Mouse (Mus musculus): ENCODE measurements around the gene Jag2.

The Jag2 gene

DNA sequence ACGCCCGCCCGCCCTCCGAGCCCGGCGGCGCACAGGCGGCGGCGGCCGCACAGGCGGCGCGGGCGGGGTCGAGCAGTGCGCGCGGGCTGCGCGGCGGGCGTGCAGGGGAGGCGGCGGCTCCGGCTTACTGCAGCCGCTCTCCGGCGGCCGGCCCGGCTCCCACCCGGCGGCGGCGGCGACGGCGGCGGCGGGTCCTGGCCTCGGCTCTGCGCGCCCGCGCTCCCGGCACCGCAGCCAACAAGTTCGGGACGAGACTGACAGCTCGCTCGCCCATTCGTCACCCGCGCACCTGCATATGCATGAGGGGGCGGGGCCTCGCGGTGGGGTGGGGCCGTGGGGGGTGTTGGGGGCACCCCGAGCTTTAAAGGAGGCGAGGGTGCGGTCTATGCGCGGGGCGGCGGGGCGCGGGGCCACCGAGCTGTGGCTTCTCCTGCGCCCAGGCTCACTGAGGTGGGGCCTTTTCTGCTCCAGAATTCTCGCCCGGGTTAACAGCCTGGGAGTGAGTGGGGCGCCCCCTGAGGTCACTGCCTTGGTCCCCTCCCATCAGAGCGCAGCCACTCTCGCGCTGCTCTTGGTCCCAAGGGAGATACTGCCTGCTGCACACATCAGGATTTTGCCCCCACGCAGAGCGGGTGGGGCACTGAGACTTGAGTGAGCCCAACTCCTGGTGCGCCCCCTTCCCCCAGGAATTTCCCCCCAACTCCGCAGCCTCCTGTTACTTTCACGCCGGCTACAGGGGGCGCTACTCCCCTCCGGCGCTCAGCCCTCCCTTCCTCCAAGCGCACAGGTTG is at the start of gene Jag2:
TSS of gene Jag2 (minus strand) at position 215 of the 791 bp plus-strand sequence.
- peak; percentile 55 for DNase-seq (ENCODE audit: low read depth, low spot score)

DNA sequence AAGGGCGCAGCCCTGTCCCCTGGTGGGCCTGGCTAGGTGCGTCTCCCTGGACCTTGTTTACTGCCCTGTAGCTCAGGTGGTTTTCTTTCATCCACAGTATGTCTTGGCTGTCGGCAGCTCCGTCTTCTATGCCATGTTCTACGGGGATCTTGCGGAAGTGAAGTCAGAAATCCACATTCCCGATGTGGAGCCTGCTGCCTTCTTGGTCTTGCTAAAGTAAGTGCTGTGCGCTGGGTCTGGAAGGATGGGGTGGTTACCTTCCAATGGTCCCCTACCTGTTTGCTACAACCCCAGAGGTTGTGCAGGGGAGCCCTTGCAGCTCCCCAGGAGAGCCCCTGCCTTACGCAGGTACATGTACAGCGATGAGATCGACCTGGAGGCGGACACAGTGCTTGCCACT is 47.6 kb upstream of the Jag2 start:
- no peak for DNase-seq (ENCODE audit: low read depth, low spot score)

DNA sequence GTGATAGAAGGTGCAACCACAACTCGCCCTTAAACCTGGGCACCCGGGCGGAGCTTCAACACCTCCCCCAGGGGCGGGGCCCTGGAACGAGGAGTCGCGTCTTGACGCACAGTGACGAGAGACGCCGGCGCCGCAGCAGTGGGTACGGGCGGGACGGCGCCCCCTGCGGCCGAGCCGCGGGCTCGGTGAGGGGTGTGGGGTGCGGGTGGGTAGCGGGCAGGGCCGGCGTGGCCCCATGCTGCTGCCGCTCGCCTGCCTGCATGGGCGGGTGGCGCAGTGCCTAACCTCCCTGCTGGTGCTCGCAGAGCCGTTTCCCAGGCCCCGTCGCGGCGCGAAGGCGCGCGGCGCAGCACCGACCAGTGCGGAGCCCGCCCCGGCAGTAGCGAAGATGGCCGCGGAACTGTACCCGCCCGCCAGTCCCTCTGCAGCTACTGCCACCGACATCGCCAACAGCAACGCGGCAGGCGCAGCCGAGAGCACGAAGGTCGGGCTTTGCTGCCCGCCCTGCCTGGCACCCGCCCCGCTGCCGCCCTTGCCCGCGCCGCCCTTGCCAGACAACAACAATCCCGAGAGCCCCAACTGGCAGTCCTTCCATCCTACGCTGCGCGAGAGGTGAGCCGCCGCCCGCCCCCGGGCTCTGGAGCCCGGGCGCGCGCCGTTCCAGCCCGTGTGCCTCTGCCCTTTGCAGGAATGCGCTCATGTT is 46.9 kb upstream of the Jag2 start, which contains the start of gene Btbd6:
TSS of gene Btbd6 (plus strand) at position 112 of the 703 bp plus-strand sequence.
- DNase-seq (ENCODE audit: low read depth, low spot score) = peak; percentile 74

DNA sequence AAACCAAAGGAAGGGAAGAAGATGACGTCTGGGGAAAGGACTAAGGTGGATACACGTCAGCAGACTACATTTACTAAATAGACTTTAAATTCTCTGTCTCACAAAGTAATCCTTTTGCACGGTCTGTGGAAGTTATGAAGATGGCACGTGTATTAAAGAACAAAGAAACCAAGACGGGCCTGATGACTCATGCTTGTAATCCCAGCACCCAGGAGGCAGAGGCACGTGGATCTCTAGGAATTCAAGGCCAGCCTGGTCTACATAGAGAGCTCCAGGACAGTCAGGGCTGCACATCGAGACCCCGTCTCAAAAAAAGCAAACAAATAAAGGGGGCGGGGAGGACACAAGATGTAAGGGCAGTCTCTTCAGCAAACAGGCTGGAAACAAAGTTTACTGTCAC is 45.2 kb upstream of the Jag2 start:
- DNase-seq (ENCODE audit: low read depth, low spot score) = no peak

DNA sequence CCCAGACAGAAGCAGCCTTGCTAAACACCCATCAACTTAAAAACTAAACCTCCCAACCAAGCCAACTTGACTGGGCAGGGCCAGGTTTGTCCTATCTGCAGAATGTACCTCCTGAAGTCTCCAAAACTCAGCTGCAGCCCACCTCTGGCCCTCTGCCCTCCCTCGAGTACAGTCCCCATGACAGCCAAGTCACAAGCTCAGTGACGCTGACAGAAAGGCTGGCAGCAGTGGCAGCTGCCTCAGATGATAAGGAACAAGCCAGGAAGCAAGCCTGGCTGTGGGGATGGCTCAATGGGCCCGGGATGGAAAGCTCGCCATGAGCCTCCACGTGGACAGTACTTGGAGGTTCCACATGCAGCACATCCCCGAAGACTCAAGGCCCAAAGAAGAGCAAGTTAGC is 40.0 kb upstream of the Jag2 start:
- no peak for DNase-seq (ENCODE audit: low read depth, low spot score)

DNA sequence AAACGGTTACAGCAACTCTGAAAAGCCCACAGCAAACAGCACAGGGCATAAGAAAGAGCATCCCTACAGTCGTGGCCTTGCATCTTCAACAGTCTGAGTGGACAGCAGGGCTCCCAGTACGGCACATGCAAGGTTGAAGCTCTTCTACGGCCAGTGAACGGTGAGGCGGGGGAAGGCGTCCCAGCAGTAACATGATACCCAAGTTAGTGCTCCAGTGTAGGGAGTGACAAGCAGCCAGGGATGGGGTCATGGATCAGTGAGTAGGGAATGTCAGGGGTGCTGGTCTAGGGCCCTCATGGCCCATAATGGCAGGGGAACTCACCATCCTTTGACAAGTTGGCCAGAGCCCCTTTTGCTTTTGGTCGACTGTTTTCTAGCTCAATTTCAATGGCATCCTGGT is 39.4 kb upstream of the Jag2 start:
- DNase-seq (ENCODE audit: low read depth, low spot score) = no peak

DNA sequence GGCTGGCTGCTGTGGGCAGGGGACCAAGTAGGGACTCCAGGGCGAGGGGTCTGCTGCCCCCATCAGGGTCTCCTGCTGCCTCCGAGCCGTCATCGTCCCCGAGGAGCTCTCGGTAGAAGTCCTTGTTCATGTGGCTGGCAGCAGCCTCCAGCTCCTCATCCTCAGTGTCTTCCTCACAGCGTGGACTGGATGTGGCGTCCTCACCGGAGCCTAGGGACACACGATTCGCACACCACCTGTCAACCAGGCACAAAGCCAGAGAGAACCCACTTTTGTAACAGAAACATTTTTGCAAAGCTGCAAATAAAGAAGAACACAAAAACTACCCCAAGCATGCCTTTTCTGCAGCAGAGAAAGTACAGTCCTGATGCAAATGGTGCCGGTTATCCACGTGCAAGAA is 36.2 kb upstream of the Jag2 start:
- no peak for DNase-seq (ENCODE audit: low read depth, low spot score)

DNA sequence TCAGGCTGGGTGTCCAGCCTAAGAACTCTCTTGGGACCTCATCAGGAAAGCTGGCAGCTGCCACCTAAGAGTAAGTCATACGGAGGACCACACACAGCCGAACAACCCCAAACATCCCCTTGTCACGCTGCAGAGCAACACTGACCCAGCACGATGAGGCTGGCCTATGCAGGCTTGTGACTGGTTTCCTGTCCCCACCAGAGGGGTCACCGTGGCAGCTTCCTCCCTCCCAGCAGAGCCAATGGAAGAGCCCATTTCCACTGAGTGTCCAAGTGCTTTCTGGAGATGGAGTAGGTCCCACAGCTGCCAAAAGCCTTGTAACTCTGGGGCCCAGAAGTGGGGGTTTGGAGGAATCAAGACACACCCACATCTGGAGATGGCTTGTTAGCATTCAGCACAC is 32.3 kb upstream of the Jag2 start:
- DNase-seq (ENCODE audit: low read depth, low spot score) = no peak

DNA sequence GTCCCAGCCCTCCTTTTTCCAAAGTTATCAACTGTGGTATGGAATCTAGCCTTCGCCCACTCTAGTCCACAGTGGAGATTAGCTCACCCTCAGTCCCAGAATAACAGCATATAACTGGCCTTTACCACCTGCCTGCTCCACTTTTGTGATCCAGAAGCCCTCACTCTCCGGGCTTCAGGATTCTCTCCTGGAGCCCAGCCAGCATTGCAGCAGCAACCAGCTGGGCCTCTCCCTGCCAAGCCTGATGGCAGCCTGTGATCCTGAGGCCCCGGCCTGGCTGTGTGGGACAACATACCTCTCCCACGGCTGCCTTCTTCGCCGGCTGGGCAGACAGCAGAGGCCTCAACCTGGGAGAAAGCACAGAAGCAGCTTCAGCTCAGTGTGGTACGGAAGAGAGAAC is 31.9 kb upstream of the Jag2 start:
- no peak for DNase-seq (ENCODE audit: low read depth, low spot score)

DNA sequence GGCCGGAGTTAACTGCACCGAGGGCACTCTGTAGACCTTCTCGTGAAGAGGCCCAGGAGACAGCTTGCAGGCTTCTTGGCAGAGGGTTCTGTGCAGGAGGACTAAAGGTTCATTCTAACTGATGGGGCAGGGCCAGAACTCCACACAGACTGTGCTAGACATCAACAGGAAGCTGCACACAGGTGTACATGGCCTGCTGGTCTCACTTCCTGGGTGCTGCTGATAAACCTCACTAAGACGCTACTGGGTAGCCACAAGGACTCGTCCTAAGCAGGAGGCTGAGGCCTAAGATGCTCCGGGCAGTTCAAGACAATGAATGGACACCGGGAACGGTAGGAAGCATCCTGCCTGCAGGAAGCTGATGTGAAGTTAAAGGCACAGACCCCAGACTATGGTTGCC is 29.8 kb upstream of the Jag2 start:
- DNase-seq (ENCODE audit: low read depth, low spot score) = no peak

DNA sequence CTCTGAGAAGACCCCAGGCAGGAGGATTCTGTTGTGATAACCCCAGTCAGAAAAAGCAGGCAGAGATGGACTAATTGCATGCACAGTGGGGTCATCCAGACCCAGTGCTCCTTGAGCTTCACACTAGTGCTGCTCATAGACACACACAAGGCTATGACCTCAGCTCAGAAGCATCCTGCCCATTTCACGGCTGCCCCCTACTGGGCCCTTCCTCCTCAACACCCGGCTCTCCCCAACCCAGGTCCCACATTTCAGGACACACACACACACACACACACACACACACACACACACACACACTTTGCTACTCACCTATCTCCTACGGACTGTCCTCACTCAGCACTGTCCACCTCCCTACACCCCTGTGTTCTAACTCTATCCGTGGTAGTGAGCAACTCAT is 28.7 kb upstream of the Jag2 start:
- no peak for DNase-seq (ENCODE audit: low read depth, low spot score)

DNA sequence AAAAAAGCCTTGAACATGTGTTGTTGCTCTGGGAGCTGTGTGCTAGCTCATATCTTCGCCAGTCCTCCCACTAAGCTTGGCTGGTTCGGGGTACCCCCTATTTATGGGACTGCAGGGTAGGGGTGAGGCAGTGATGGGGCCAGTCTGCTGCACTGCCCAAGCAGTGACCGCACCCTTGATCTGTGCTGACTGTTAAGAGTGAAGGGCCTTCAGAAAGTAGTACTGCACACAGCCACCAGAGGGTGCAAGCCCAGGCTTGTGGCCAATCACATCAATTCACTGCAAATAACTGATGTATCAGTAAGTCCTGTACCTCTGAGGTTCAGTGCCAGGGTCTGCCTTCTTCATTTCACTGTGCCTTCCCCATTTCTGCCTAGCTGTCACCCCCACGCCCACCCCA is 26.2 kb upstream of the Jag2 start:
- DNase-seq (ENCODE audit: low read depth, low spot score) = no peak

DNA sequence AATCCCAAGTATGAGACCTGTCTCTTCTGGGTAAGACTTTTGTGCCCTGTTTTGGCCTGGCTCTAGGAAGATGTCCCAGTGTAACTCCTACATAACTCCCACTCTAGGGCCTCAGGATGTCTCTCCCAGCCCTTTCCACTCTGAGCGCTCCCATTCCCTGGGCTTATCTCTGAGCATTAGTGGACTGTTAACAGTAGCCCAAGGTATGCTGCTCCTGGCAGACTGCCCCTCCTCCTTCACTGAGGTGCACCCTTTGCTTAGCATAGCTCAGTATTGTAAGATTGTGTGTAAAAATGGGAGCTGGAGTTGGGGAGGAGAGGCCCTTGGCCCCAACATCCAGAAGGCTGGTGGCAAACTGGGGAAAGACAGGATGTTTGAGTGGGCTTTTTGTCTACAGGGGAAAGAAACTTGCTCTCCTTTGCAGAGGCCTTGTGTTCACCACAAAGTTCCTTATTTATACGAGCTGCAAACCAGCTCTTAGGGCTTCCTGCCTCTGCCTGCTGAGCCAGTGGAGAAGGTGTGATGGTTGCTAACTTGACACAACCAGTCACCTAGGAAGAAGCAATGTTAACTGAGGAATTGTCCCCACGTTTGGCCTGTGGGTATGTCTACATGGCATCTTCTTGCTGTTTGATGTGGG is 23.5 kb upstream of the Jag2 start:
- no peak for DNase-seq (ENCODE audit: low read depth, low spot score)

DNA sequence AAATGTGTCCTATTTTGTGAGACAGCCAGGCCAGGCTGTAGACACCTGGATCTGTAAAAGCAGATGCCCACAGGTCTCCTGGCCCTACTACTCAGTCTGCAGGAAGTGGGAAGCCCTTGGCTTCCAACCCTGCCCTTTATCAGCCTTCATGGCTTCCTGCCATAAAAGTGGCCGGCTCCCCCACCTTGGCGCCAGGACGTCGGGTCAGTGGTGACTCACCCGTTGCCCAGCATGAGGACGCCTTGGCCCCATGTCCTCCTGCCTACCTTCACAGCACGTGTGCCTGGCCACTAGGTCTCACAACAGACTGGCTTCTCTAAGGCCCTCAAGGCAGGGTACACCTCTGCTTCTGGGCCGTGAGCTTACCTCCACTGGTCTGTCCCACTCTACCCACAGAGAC is 22.9 kb upstream of the Jag2 start:
- DNase-seq (ENCODE audit: low read depth, low spot score) = no peak

DNA sequence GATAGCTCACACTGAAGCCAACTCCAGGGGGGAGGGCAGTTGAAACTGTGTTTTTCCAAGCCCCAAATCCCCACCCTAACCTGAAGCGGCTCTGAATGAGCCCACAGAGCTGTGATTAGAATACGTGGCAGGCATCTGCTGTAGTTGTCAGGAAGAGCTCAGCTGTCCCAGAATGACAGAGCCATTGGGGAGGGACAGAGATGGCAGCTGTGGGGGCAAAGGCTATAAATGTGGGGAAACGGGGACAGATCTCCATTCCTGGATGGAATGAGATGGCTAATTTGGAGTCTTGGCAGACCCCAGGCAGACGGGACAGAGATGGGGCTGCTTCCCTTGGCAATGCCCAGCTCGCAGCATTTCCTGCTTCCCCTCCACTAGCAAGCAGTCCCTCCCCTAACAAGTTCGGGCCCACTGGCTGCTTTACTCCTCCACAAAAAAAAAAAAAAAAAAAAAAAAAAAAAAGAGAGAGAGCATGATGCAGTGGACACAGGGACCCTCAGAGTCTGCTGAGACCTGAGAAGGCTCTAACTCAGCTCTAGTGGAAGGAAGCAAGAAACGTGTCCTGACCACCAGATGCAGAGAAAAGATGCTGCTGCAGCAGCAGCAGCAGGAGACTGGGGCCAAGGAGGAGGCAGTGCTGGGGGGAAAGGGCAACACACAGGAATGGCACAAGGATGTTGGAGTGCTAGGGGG is 21.7 kb upstream of the Jag2 start:
- no peak for DNase-seq (ENCODE audit: low read depth, low spot score)

DNA sequence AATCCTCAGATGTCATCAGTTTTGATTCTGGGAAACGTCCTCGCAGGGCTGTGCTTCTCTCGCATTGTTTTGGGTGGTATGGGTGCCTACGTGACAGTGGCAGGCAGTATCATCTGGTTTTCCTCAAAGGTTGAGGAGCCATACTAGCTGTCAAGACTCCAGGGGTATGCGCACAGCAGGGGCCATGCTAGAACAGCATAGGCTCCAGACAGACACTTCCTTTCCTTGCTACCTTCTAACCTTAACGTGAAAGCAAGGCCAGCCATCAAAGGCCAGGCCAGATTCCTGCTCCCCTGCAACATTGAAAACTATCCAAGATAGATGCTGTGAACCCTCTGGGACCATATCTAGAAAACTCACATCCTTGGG is 21.2 kb upstream of the Jag2 start:
- no peak for DNase-seq (ENCODE audit: low read depth, low spot score)

DNA sequence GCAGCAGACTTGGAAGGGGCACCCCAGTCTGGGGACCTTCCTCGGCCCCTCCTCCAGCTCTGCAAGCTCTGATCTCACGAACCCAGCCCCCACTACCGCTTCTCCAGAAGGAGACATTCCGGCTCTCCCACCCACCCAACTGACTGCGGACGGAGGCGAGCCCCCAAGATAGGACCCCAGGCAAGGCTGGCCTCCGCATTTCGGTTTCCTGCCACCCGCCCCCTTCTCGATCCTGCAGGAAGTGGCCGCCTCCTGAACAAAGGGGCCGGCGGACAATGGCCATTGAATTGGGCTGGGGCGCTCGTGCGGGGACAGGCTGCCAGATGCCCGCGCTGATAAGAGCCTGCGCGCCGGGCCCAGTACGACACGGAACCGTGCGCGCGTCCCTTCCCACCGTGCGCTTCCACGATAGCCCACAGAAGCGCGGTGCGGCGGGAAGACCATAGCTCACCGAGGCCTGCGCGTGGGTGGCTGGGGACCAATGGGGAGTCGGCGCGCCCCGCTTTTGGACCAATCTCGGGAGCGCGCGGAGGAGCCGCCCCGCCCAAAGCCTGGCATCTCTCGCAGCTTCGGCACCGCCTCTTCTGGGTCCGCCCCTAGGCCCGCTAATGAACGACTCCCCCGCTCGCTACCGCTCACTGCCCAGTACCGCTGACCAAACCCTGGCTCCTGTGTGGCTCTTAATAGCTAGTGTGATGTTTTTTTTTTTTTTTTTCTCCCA is 20.6 kb upstream of the Jag2 start:
- peak; percentile 39 for DNase-seq (ENCODE audit: low read depth, low spot score)

DNA sequence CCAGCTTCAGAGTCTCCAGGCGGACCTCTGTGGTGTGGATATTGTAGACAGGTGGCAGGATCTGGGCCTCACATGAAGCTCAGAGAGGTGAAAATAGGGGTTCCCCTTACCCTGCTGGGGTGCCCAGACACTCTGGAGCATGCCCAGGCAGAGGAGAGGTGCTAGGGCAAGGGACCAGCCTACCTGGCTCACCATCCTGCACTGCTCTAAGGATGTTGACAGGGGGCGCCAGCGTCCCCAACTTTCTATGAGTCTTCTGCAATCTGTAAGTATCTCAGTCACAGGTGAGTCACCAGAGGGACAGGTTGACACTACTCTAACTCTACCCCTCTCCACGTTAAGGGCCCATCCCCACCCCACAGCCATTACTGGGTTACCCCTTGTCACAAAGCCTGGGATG is 17.7 kb upstream of the Jag2 start:
- DNase-seq (ENCODE audit: low read depth, low spot score) = no peak

DNA sequence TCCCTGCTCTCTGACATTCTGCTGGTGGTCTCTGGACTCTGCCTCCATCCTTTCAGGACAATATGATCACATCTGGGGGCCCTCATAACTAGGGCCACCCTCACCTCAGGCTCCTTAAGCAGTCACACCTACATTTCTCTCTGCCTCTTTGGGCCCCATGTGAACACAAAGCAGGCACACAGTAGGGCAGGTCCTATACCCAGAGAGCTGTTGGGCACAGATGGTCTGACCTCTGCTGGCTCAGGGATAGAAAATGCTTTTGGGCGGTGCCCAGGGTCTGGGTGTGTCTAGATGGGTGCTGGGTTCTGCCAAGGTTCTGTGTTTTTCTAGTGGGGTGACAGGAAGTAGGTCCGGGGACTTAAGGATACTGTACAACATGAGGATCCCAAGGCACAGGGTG is 14.1 kb upstream of the Jag2 start:
- DNase-seq (ENCODE audit: low read depth, low spot score) = no peak

DNA sequence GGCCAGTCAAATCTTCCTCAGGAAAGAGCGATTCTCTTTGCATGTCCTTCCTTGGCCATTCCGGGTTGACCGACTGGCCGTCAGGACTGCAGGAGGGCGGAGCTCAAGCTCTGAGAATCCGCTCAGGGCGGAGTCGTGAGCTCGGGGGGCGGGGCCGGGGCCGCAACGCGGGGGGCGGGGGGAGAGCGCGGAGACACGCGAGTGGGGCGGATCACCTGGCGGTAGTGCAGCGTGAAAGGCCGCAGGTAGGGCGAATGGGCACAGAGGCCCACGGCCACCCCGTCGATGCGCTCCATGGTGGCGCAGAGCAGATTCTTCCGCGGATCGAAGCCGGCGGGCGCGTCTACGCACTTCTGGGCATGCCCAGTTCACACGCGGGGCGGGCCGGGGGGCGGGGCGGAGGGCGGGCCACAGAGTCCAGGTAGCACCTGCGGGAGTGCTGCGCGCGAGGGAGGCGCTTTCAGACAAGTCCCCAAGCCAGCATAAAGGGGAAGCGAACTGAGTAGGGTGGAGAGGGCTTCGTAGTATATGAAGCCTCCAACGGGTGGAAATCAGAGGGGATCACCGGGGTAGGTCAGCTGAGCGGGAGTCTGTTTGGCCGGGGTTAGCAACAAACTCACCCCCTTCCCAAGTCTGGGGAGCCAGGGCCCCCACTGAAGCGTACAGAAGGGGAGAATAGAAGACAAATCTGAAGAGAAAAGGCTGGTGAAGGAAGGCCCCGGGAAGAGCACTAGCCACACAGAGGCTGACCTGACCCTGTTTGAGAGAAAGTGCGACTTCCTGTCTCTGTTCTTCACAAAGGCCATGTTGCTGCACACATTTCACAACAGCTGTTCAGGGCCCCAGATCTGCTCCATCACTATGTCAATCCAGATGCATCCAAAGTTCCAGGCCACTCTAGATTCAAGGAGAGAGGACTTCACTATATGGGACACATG is 12.5 kb upstream of the Jag2 start, which contains the start of gene Nudt14:
TSS of gene Nudt14 (minus strand) at position 349 of the 938 bp plus-strand sequence.
- DNase-seq (ENCODE audit: low read depth, low spot score) = no peak
